Mouse (Mus musculus): ENCODE measurements around the gene Ifnb1. TPM values are rescaled to one million over a fixed set of nuclear protein-coding genes. Genes with fewer than 3 reads are reported as not detected.
"Not testable (repeated sequence)": the region's sequence is repeated elsewhere in the genome, so short reads cannot be mapped to it uniquely, and the experiment has no call there.

Gene Ifnb1
- 100 to 1,000 TPM in 1 of 26 experiments, 10 to 100 TPM in 9, 1 to 10 TPM in 7, not detected in 9; 2.1 to 307 (median 15.5) TPM for total RNA-seq (2018; cell fraction: chromatin; rRNA removed)
- 100 to 1,000 TPM in 4 of 26 experiments, 10 to 100 TPM in 7, 1 to 10 TPM in 9, under 1 TPM in 2, not detected in 4; 0.26 to 502 (median 9.1) TPM for total RNA-seq (2018; cell fraction: cytosol; rRNA removed)
- 100 to 1,000 TPM in 6 of 26 experiments, 10 to 100 TPM in 11, 1 to 10 TPM in 7, not detected in 2; 1.1 to 822 (median 33.3) TPM for total RNA-seq (2018; cell fraction: nucleus; rRNA removed)
- 0.23 TPM in 1 of 3 replicates, not detected in the others for polyA plus RNA-seq (2018)

DNA sequence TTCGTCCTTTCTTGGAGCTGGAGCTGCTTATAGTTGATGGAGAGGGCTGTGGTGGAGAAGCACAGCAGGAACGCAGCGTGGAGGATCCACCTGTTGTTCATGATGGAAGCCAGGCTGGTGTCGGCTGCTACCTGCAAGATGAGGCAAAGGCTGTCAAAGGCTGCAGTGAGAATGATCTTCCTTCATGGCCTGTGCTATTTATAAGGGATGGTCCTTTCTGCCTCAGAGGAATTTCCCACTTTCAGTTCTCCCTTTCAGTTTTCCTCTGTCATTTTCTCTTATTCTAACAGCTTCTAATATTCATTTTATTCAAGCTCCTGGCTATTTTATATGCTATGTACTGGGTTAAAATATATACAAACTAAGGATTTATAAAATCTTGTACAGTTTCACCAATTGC lies at the start of gene Ifnb1:
Gene Ifnb1, minus strand, starts transcription at position 101 of the 400 bp plus-strand sequence.
- H3K79me2 ChIP-seq (ENCODE audit: inconsistent target): no peaks in the 10 kb centered on the region
- H3K36me3 ChIP-seq (ENCODE audit: inconsistent target): no peaks in the 10 kb centered on the region
- no peak within 1 kb of the TSS for H3K4me3 ChIP-seq (ENCODE audit: inconsistent target)
- no peak within 1 kb of the TSS for H3K27ac ChIP-seq
- 69% methylated on average over 4 of the region's 4 CpGs for whole genome bisulfite sequencing (ENCODE audit: missing documents)

DNA sequence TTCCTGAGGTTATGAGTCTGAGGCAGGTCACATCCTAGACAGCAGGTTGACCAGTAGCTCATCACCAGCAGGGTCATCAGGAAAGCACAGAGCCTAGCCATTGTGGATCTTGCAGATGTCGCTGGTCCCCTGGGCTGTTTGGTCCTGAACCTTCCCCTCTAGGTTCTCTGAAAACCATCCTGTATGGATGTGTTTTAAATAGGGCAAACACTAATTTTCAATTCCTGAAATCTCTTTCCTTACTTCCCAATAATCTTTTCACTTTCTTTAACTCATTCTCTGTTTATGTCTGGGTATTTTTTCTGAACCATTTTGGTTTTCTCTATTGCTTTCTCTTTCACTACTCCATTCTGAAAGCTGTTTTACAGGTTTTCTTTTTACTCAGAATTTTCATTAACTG lies 49.1 kb upstream of the Ifnb1 start, which contains the start of gene Ifna14:
Gene Ifna14, minus strand, starts transcription at position 101 of the 400 bp plus-strand sequence.
- no peaks in the 10 kb centered on the region for H3K36me3 ChIP-seq (ENCODE audit: inconsistent target)
- 100% methylated on average over 1 of the region's 1 CpGs for WGBS (ENCODE audit: missing documents)
- H3K4me3 ChIP-seq (ENCODE audit: inconsistent target): no peak within 1 kb of the TSS
- no peak within 1 kb of the TSS for H3K27ac ChIP-seq
- H3K79me2 ChIP-seq (ENCODE audit: inconsistent target): no peaks in the 10 kb centered on the region

- Histone ChIP-seq H3K27ac (no peak overlapping the region), H3K79me2 (ENCODE audit: inconsistent target) (no peaks in the 10 kb centered on the region)
- 95% methylated on average over 1 of the region's 1 CpGs for WGBS (ENCODE audit: missing documents)
Observed at GRCm38 (mm10) chr4:88561791-88562190, 39.2 kb upstream of the Ifnb1 start.

GRCm38 (mm10) chr4:88558145-88558544 lies 35.6 kb upstream of the Ifnb1 start, which contains the start of gene Ifna15:
TSS of gene Ifna15 (minus strand) at chr4:88558245.
- H3K4me3 ChIP-seq (ENCODE audit: inconsistent target); H3K79me2 ChIP-seq (ENCODE audit: inconsistent target); H3K27ac ChIP-seq; H3K36me3 ChIP-seq (ENCODE audit: inconsistent target): not testable (repeated sequence)

More at GRCm38 (mm10) chr4:88561791-88562190, 39.2 kb upstream of the Ifnb1 start:
- Histone ChIP-seq H3K36me3 (ENCODE audit: inconsistent target) (no peaks in the 10 kb centered on the region), H3K4me3 (ENCODE audit: inconsistent target) (no peak overlapping the region)

- Histone ChIP-seq H3K79me2 (ENCODE audit: inconsistent target) (no peaks in the 10 kb centered on the region), H3K27ac (no peak overlapping the region), H3K36me3 (ENCODE audit: inconsistent target) (no peaks in the 10 kb centered on the region), H3K4me3 (ENCODE audit: inconsistent target) (peak overlapping the region; percentile 44)
- 14% methylated on average over 22 of the region's 22 CpGs for WGBS (ENCODE audit: missing documents)
Observed at GRCm38 (mm10) chr4:88550161-88550945, 27.8 kb upstream of the Ifnb1 start.

- H3K79me2 ChIP-seq (ENCODE audit: inconsistent target): no peaks in the 10 kb centered on the region
- H3K27ac ChIP-seq: no peak overlapping the region
- 100% methylated on average over 1 of the region's 1 CpGs for WGBS (ENCODE audit: missing documents)
- no peak overlapping the region for H3K4me3 ChIP-seq (ENCODE audit: inconsistent target)
- no peaks in the 10 kb centered on the region for H3K36me3 ChIP-seq (ENCODE audit: inconsistent target)
Observed at GRCm38 (mm10) chr4:88547986-88548385, 25.4 kb upstream of the Ifnb1 start.

GRCm38 (mm10) chr4:88543649-88544234 lies 21.2 kb upstream of the Ifnb1 start:
- Histone ChIP-seq H3K79me2 (ENCODE audit: inconsistent target) (no peaks in the 10 kb centered on the region), H3K27ac (no peak overlapping the region), H3K36me3 (ENCODE audit: inconsistent target) (no peaks in the 10 kb centered on the region), H3K4me3 (ENCODE audit: inconsistent target) (no peak overlapping the region)
- WGBS (ENCODE audit: missing documents): 50% methylated on average over 2 of the region's 2 CpGs

DNA sequence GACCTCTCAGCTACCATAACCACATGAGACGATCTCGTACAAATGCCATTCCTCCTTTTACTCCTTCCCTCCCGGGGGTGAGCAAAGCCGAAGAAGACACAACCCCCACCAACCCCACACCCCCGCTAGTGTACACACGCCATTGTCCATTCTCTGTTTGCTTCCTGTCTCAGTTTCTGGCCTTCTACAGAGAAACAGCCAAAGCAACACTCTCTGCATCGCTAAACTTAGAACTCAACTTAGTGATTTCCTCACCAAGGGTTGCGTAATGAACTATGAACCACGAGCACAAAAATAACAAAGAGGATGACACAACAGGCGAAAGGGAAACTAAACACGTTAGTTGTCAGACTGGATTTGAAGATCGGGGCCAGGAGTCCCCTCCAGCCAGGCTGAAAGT lies 14.8 kb upstream of the Ifnb1 start:
- H3K4me3 ChIP-seq (ENCODE audit: inconsistent target): peak overlapping the region; percentile 36
- H3K27ac ChIP-seq: peak overlapping the region; percentile 52
- no peaks in the 10 kb centered on the region for H3K79me2 ChIP-seq (ENCODE audit: inconsistent target)
- H3K36me3 ChIP-seq (ENCODE audit: inconsistent target): no peaks in the 10 kb centered on the region
- WGBS (ENCODE audit: missing documents): 2% methylated on average over 12 of the region's 12 CpGs

DNA sequence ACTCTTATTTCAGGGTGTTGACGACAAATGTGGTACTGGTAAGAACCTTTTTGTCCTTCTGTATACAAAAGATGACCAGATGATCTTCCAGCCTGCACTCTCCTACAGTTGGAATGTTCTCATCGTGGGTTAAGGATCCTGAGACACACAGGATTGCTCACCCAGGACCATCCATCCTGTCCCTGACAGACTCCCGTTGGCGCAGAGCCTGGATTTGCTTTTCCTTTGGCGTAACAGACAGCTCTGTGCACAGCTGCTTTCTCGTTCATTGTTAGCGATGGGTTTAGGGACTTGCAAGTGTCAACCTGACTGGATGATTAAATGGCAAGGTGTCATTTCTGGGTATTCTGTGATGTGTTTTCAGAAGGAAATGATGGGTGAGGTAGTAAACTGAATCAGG lies 14.1 kb upstream of the Ifnb1 start:
- Histone ChIP-seq H3K27ac (peak overlapping the region; percentile 52; the same call in 1 of the 2 replicates), H3K79me2 (ENCODE audit: inconsistent target) (no peaks in the 10 kb centered on the region), H3K36me3 (ENCODE audit: inconsistent target) (no peaks in the 10 kb centered on the region), H3K4me3 (ENCODE audit: inconsistent target) (no peak overlapping the region)
- WGBS (ENCODE audit: missing documents): 94% methylated on average over 7 of the region's 7 CpGs

DNA sequence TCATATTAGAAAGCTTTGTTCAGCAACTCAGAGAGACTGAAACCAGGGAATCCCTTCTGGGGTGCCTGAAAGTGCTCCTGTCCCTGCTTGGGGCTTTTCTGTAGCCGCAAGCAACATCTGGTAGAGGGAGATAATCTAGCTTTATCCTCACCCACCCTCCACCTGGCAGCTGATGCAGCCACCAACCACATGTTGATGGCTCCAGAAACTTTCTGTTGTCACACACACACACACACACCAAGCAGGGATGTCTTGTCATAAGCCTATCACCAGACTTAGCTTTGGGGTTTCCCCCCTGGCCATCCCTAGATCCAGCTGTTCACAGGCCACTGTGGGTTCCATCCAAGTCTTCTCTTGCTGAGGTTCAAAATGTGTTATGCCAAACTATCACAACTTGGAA lies 13.2 kb upstream of the Ifnb1 start:
- no peak overlapping the region for H3K27ac ChIP-seq
- H3K4me3 ChIP-seq (ENCODE audit: inconsistent target): no peak overlapping the region
- H3K36me3 ChIP-seq (ENCODE audit: inconsistent target): no peaks in the 10 kb centered on the region
- 100% methylated on average over 1 of the region's 1 CpGs for WGBS (ENCODE audit: missing documents)
- H3K79me2 ChIP-seq (ENCODE audit: inconsistent target): no peaks in the 10 kb centered on the region

DNA sequence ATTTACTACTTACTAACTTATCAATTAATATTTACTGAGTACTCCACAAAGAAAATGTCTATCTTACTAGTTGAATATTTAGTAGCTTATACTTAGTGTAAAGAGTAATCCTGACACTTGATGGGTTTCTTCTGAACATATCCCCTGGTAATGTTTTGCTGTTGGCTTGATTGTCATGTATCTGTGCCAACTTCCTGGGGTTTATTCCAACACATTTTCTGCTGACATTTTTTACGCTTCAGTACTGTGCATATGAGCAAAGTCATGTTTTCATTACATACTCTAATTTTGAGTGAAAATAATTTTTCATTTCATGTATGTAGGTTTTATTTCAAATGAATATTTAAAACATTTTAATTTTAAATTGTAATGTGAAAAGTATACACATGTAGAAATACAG lies 12.3 kb upstream of the Ifnb1 start:
- Histone ChIP-seq H3K27ac (no peak overlapping the region), H3K79me2 (ENCODE audit: inconsistent target) (no peaks in the 10 kb centered on the region), H3K4me3 (ENCODE audit: inconsistent target) (no peak overlapping the region), H3K36me3 (ENCODE audit: inconsistent target) (no peaks in the 10 kb centered on the region)
- 100% methylated on average over 1 of the region's 1 CpGs for WGBS (ENCODE audit: missing documents)

GRCm38 (mm10) chr4:88533499-88533898 lies 10.9 kb upstream of the Ifnb1 start:
- 100% methylated on average over 2 of the region's 2 CpGs for WGBS (ENCODE audit: missing documents)
- no peak overlapping the region for H3K4me3 ChIP-seq (ENCODE audit: inconsistent target)
- no peaks in the 10 kb centered on the region for H3K79me2 ChIP-seq (ENCODE audit: inconsistent target)
- H3K27ac ChIP-seq: no peak overlapping the region
- H3K36me3 ChIP-seq (ENCODE audit: inconsistent target): no peaks in the 10 kb centered on the region

DNA sequence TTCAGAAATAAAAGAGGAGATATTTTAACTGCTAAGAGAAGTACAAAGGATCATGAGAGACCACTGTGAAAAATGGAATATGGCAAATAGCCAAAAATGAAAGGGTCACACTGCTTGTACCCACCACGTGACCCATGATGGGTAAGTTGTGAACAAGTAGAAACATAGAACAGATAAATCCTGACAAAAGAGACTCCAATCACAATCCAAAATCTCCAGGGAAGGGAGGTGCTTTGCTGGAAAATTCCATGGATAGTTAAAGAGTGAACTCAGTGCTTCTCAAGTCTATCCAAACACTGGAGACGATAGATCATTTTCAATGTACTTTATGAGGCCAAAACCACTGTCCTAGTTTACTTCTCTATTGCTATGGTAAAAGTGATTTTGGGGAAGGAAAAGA lies 8.3 kb upstream of the Ifnb1 start:
- WGBS (ENCODE audit: missing documents): 100% methylated on average over 2 of the region's 2 CpGs
- no peaks in the 10 kb centered on the region for H3K36me3 ChIP-seq (ENCODE audit: inconsistent target)
- H3K27ac ChIP-seq: no peak overlapping the region
- H3K4me3 ChIP-seq (ENCODE audit: inconsistent target): no peak overlapping the region
- no peaks in the 10 kb centered on the region for H3K79me2 ChIP-seq (ENCODE audit: inconsistent target)

DNA sequence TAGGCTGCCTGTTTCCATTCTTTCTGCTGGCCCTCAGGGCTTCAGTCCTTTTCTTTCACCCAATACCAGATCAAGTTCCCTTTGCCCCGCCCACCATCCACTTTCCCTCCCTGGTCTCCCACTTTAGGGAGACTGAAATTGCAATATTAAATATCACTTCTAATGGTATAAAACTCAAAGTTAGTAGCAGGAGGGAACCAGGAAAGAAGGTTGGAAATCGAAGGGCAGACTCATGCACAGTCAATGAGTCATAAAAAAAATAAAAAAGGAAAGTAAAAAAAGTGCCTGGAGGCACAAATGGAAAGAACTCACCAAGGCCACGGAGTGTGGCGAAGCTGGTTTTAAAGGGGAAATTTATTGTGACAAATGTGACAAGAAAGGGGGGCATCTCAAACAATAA lies 7.7 kb upstream of the Ifnb1 start:
- 76% methylated on average over 4 of the region's 4 CpGs for WGBS (ENCODE audit: missing documents)
- no peaks in the 10 kb centered on the region for H3K79me2 ChIP-seq (ENCODE audit: inconsistent target)
- H3K4me3 ChIP-seq (ENCODE audit: inconsistent target): no peak overlapping the region
- H3K27ac ChIP-seq: no peak overlapping the region
- H3K36me3 ChIP-seq (ENCODE audit: inconsistent target): no peaks in the 10 kb centered on the region
